Mouse (Mus musculus): ENCODE data around the gene Accsl. TPM values are rescaled to one million over a fixed set of nuclear protein-coding genes. Genes with fewer than 3 reads are reported as not detected.
A peak's percentile ranks its signal among the peaks of the same experiment; 100 is the strongest.

The Accsl gene
- polyA plus RNA-seq, 1 experiment from 2014 or later = 0.15 TPM

GRCm38 (mm10) chr2:93899397-93900380 lies 30.7 kb upstream of the Accsl start:
- Histone ChIP-seq H3K9me3 (replicated peaks; ENCODE audit: control insufficient read depth, low read length) (no peaks in the 10 kb centered on the region), H3K9ac (ENCODE audit: low read length) (no peak overlapping the region), H3K4me3 (replicated peaks; ENCODE audit: low read length) (no peak overlapping the region), H3K4me2 (ENCODE audit: low read depth, low read length) (no peak overlapping the region), H3K4me1 (ENCODE audit: control insufficient read depth, insufficient read depth, low read length) (no peaks in the 10 kb centered on the region), H3K27ac (ENCODE audit: low read length) (no peak overlapping the region), H3K27me3 (ENCODE audit: control insufficient read depth, insufficient read depth, low read length) (no peaks in the 10 kb centered on the region), H3K36me3 (ENCODE audit: control insufficient read depth, insufficient read depth, low read length) (no peaks in the 10 kb centered on the region)
- 48% methylated on average over 16 of the region's 16 CpGs for WGBS
- ATAC-seq (ENCODE audit: insufficient read depth, low FRiP score) = no peak; the same call in 1 of the 2 replicates

DNA sequence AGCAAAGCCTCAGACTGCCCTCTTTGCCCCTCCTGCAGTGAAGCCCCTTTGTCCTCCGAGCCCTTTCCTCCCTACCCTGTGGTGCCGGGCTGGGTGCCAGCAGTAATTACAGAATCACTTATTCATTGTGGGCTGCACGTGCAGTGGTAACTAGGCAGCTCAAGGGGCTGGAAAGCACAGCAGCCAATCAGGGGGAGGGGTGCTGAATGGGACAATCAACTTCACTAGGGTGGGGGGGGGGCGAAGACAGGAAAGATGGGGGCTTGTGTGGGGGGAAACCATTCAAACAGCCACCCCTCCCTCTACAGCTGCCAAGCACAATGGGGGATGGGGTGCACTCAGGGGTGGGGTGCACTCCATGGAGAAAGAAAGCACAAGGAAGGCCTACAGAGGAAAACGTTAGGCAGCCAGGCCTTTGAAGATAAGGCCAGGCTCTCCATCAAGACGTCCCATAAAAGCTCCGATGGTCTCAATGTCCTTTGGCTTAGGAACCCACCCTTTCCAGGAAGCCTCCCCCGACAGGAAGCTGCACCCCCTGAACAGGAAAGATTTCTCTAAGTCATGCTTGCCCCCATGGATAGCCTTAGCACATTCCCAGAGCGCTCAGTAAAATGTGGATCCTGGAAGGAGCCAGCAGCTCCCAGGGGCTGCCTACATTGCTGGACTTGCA lies 22.8 kb upstream of the Accsl start:
- Histone ChIP-seq H3K27ac (ENCODE audit: low read length) (peak overlapping the region; percentile 47; the same call in 1 of the 2 replicates), H3K9me3 (replicated peaks; ENCODE audit: control insufficient read depth, low read length) (no peaks in the 10 kb centered on the region), H3K4me1 (ENCODE audit: control insufficient read depth, insufficient read depth, low read length) (peaks cover 4% of the 10 kb centered on the region; the same call in 1 of the 2 replicates), H3K36me3 (ENCODE audit: control insufficient read depth, insufficient read depth, low read length) (no peaks in the 10 kb centered on the region), H3K27me3 (ENCODE audit: control insufficient read depth, insufficient read depth, low read length) (no peaks in the 10 kb centered on the region), H3K9ac (ENCODE audit: low read length) (no peak overlapping the region), H3K4me2 (ENCODE audit: low read depth, low read length) (no peak overlapping the region), H3K4me3 (replicated peaks; ENCODE audit: low read length) (no peak overlapping the region)
- peak; percentile 75 for ATAC-seq (ENCODE audit: insufficient read depth, low FRiP score)
- 20% methylated on average over 9 of the region's 9 CpGs for WGBS

GRCm38 (mm10) chr2:93890143-93890542 lies 21.2 kb upstream of the Accsl start:
- Histone ChIP-seq H3K4me2 (ENCODE audit: low read depth, low read length) (no peak overlapping the region), H3K9ac (ENCODE audit: low read length) (no peak overlapping the region), H3K27me3 (ENCODE audit: control insufficient read depth, insufficient read depth, low read length) (no peaks in the 10 kb centered on the region), H3K36me3 (ENCODE audit: control insufficient read depth, insufficient read depth, low read length) (no peaks in the 10 kb centered on the region), H3K27ac (ENCODE audit: low read length) (no peak overlapping the region), H3K4me1 (ENCODE audit: control insufficient read depth, insufficient read depth, low read length) (peaks cover 6% of the 10 kb centered on the region; the same call in 1 of the 2 replicates), H3K9me3 (replicated peaks; ENCODE audit: control insufficient read depth, low read length) (no peaks in the 10 kb centered on the region), H3K4me3 (replicated peaks; ENCODE audit: low read length) (no peak overlapping the region)
- ATAC-seq (ENCODE audit: insufficient read depth, low FRiP score) = no peak
- WGBS = 67% methylated on average over 8 of the region's 8 CpGs

- H3K4me3 ChIP-seq (replicated peaks; ENCODE audit: low read length) = no peak overlapping the region
- peaks cover 6% of the 10 kb centered on the region; the same call in 1 of the 2 replicates for H3K4me1 ChIP-seq (ENCODE audit: control insufficient read depth, insufficient read depth, low read length)
- ATAC-seq (ENCODE audit: insufficient read depth, low FRiP score) = no peak
- no peak overlapping the region for H3K4me2 ChIP-seq (ENCODE audit: low read depth, low read length)
- H3K36me3 ChIP-seq (ENCODE audit: control insufficient read depth, insufficient read depth, low read length) = no peaks in the 10 kb centered on the region
- no peaks in the 10 kb centered on the region for H3K9me3 ChIP-seq (replicated peaks; ENCODE audit: control insufficient read depth, low read length)
- WGBS = 85% methylated on average over 7 of the region's 7 CpGs
- no peak overlapping the region for H3K9ac ChIP-seq (ENCODE audit: low read length)
- H3K27ac ChIP-seq (ENCODE audit: low read length) = no peak overlapping the region
- H3K27me3 ChIP-seq (ENCODE audit: control insufficient read depth, insufficient read depth, low read length) = no peaks in the 10 kb centered on the region
These were observed 20.1 kb upstream of the Accsl start for GRCm38 (mm10) chr2:93889071-93889470.

DNA sequence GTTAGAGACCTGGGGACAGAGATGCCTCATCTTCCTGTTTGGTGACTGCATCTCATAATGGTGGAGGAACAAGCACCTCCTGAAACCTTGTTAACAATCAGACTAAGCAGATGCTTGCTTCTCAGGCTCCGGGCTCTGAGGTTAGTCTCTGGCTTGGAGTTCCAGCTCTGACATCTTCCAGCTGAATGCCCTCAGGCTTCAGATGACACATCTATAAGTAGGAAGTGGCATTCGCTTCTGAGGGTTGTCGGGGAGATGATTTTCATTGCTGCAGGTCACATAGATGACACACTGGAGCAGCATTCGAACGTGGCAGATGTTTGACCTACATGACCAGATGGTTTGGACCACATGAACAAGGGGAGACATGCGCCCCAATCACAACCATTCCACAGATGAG lies 19.4 kb upstream of the Accsl start:
- H3K4me3 ChIP-seq (replicated peaks; ENCODE audit: low read length) = no peak overlapping the region
- WGBS = 78% methylated on average over 6 of the region's 6 CpGs
- H3K4me2 ChIP-seq (ENCODE audit: low read depth, low read length) = no peak overlapping the region
- H3K36me3 ChIP-seq (ENCODE audit: control insufficient read depth, insufficient read depth, low read length) = no peaks in the 10 kb centered on the region
- ATAC-seq (ENCODE audit: insufficient read depth, low FRiP score) = no peak
- no peaks in the 10 kb centered on the region for H3K9me3 ChIP-seq (replicated peaks; ENCODE audit: control insufficient read depth, low read length)
- H3K27me3 ChIP-seq (ENCODE audit: control insufficient read depth, insufficient read depth, low read length) = no peaks in the 10 kb centered on the region
- H3K9ac ChIP-seq (ENCODE audit: low read length) = no peak overlapping the region
- peaks cover 6% of the 10 kb centered on the region; the same call in 1 of the 2 replicates for H3K4me1 ChIP-seq (ENCODE audit: control insufficient read depth, insufficient read depth, low read length)
- no peak overlapping the region for H3K27ac ChIP-seq (ENCODE audit: low read length)

DNA sequence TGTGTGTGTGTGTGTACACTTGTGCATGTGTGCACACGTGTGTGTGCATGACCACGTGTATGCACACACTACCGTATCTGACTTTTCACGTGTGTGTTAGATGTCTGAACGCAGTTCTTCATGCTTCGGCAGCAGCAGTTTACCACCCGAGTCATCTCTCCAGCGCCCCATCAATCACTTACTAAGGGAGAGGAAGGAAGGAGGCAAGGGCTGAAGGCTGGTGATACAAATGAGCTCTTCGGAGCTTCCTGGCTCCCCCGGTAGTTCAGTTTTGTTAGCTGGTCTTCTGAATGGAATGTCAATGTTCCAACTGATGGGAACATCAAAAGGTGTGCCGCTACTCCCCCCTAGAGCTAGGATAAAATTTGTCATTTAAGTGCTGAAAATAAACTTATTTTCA lies 18.3 kb upstream of the Accsl start:
- H3K36me3 ChIP-seq (ENCODE audit: control insufficient read depth, insufficient read depth, low read length) = no peaks in the 10 kb centered on the region
- WGBS = 48% methylated on average over 11 of the region's 11 CpGs

GRCm38 (mm10) chr2:93886013-93886794 lies 17.2 kb upstream of the Accsl start:
- Histone ChIP-seq H3K4me3 (replicated peaks; ENCODE audit: low read length) (no peak overlapping the region), H3K4me1 (ENCODE audit: control insufficient read depth, insufficient read depth, low read length) (peaks cover 6% of the 10 kb centered on the region; the same call in 1 of the 2 replicates), H3K27me3 (ENCODE audit: control insufficient read depth, insufficient read depth, low read length) (no peaks in the 10 kb centered on the region), H3K4me2 (ENCODE audit: low read depth, low read length) (no peak overlapping the region), H3K27ac (ENCODE audit: low read length) (peak overlapping the region; percentile 84), H3K9ac (ENCODE audit: low read length) (peak overlapping the region; percentile 40; the same call in 1 of the 2 replicates), H3K36me3 (ENCODE audit: control insufficient read depth, insufficient read depth, low read length) (no peaks in the 10 kb centered on the region), H3K9me3 (replicated peaks; ENCODE audit: control insufficient read depth, low read length) (no peaks in the 10 kb centered on the region)
- WGBS = 32% methylated on average over 10 of the region's 10 CpGs
- ATAC-seq (ENCODE audit: insufficient read depth, low FRiP score) = peak; percentile 61

More for the DNA sequence above, 18.3 kb upstream of the Accsl start:
- Histone ChIP-seq H3K27ac (ENCODE audit: low read length) (peak overlapping the region; percentile 84; the same call in 1 of the 2 replicates), H3K9ac (ENCODE audit: low read length) (no peak overlapping the region), H3K4me3 (replicated peaks; ENCODE audit: low read length) (no peak overlapping the region), H3K4me1 (ENCODE audit: control insufficient read depth, insufficient read depth, low read length) (peaks cover 6% of the 10 kb centered on the region; the same call in 1 of the 2 replicates), H3K27me3 (ENCODE audit: control insufficient read depth, insufficient read depth, low read length) (no peaks in the 10 kb centered on the region), H3K9me3 (replicated peaks; ENCODE audit: control insufficient read depth, low read length) (no peaks in the 10 kb centered on the region), H3K4me2 (ENCODE audit: low read depth, low read length) (no peak overlapping the region)
- ATAC-seq (ENCODE audit: insufficient read depth, low FRiP score) = no peak

DNA sequence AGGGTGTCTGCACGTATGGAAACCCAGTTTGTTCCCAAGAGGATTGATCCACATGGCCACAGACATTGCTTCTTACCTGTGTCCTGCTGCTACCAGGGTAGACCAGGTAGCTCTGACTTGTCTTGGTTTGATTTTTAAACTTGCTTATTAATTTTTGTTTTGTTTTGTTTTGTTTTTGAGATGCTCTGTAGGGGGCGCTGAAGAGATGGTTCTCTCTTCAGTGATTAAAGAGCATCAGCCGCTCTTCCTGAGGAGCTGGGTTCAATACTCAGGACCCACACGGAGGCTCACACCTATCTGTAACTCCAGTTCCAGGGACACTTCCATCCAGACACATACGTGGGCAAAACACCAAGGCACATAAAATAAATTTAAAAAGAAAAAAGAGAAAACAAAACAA lies 14.1 kb upstream of the Accsl start:
- Histone ChIP-seq H3K9ac (ENCODE audit: low read length) (no peak overlapping the region), H3K27ac (ENCODE audit: low read length) (no peak overlapping the region), H3K4me2 (ENCODE audit: low read depth, low read length) (no peak overlapping the region), H3K36me3 (ENCODE audit: control insufficient read depth, insufficient read depth, low read length) (no peaks in the 10 kb centered on the region), H3K27me3 (ENCODE audit: control insufficient read depth, insufficient read depth, low read length) (no peaks in the 10 kb centered on the region), H3K9me3 (replicated peaks; ENCODE audit: control insufficient read depth, low read length) (no peaks in the 10 kb centered on the region), H3K4me3 (replicated peaks; ENCODE audit: low read length) (no peak overlapping the region), H3K4me1 (ENCODE audit: control insufficient read depth, insufficient read depth, low read length) (peaks cover 6% of the 10 kb centered on the region; the same call in 1 of the 2 replicates)
- WGBS = 64% methylated on average over 5 of the region's 5 CpGs
- ATAC-seq (ENCODE audit: insufficient read depth, low FRiP score) = no peak

Data from stomach, embryonic 16.5 days (tissue).